Mouse (Mus musculus) left cerebral cortex, postnatal 10 days (tissue): ENCODE results near the gene Fxr2. TPM values are rescaled to one million over a fixed set of nuclear protein-coding genes. Genes with fewer than 3 reads are reported as not detected.
A peak's percentile ranks its signal among the peaks of the same experiment; 100 is the strongest.
"Not testable (repeated sequence)": the region's sequence is repeated elsewhere in the genome, so short reads cannot be mapped to it uniquely, and the experiment has no call there.

Experiments
- DNase-seq, 2 experiments: peaks; one replicate each; pipeline ENCODE4 v3.0.0; 2021 to 2022; ENCODE audit warnings: low spot score in 2 of 2, mixed read lengths in 1 of 2; ENCODE audit errors: extremely low spot score in 1 of 2
- intact Hi-C: fragments of 180-260 bp; cut with DNase I; formaldehyde crosslinking; loops from one replicate; pipeline ENCODE4 v1.15.1; 2025
- microRNA-seq: library from miRNA; unstranded; fragments of <30 nt; microRNA quantifications from one replicate; pipeline ENCODE4 v1.2.0, GENCODE M21; 2022
- total RNA-seq, 2 experiments: library from RNA; stranded (reverse); gene quantifications; 2 replicates each; pipeline ENCODE4 v1.2.3; 2021

The Fxr2 gene
- total RNA-seq, 2 experiments from 2014 or later = 92.0 to 99.4 TPM

DNA sequence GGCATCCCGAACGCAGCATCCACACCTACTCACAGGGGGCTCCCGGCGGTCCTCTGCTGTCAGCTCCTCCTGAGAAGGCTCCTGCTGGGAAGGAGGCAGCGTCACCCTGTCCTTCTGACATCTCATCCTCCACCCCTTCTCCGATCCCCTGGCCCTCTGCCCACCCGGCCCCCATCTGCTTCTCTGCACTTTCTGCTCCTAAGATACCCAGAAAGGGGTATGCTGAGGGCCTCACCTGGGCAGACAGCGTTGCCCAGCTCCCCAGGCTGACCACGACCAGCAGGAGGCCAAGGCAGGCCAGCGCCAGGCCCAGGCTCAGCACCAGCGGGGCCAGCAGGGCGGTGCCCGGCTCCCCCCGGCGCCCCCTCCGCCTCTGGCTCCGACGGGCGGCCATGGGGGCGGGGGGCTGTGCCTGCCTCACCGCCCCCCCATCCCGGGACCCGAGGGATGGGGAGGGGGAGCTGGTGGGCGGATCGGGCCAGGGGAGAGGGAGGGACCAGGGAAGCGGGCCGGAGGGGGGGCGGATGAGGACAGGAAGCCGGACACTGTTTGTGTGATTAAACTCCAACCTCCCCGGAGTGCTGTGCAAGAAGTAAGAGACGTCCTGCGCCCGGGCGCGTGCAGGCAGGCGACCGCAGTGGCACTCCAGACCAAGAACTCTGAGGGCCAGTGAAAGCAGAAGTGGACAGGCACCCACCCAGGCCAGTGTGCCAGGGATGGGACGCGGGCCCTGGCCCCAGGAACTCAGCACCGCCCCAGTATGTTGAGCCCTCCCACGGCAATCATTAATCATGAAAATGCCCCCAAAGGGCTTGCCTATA lies 62.8 kb downstream of the Fxr2 start, which contains the start of the genes Tnfsf12 and Tnfsfm13:
Gene Tnfsf12 (minus strand): TSS at position 489 of the 821 bp plus-strand sequence.
Gene Tnfsfm13 (minus strand): TSS at position 738 of the 821 bp plus-strand sequence.
- DNase-seq = peak in 1 of 2 experiments; percentile 87
- intact Hi-C loops = no loop called here

- intact Hi-C loops = no loop called here
- DNase-seq = no peak
Measured at GRCm38 (mm10) chr11:69697396-69697795, 64.6 kb downstream of the Fxr2 start.

DNA sequence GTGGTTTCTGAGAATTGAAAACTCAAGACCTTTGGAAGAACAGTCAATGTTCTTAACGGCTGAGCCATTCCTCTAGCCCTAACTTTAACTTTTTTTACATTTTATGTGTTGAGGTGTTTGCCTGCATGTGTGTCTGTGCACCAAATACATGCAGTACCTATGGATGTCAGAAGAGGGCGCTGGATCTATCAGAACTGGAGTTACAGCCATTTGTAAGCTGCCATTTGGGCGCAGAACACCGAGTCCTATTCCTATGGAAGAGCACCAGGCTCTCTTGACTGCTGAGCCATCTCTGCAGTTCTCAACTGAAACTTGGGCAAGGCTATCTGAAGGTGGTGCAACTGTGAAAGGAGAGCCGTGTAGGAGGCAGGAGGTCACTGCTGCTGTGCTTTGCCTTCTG lies 65.8 kb downstream of the Fxr2 start:
- intact Hi-C loops = no loop called here
- no peak for DNase-seq

DNA sequence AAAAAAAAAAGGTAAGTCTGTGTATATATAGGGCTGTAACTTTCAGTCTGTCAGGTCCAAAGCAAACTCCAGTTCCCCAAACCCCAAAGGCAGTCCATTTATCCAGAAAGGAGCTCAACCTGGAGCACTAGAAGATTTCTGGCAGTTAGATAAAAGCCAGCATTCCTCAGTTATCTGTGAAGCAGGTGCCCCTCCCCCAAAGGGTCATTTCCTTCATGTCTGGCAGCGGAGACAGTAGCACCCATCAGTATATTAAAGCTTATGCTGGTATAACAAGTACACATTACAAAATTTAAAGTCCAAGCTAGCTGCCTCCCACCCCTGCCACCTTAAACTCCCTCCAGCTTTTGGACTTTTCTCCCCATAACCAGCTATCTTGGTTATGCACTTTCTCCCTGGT lies 66.8 kb downstream of the Fxr2 start:
- intact Hi-C loops = no loop called here
- DNase-seq = no peak

GRCm38 (mm10) chr11:69702886-69703285 lies 70.1 kb downstream of the Fxr2 start:
- intact Hi-C loops, DNase-seq: not testable (repeated sequence)

Small RNA genes within 50 kb of the gene (microRNA-seq; reads per million reads assigned to microRNA genes)
- gene Mir1934 = 4.6 reads per million, percentile 16 among the genes with 10 or more reads in this experiment
- not detected for gene Mir467f

Other genes starting within 250 kb of the Fxr2 start
- 10 to 100 TPM; 84.2 to 85.7 TPM for gene Naa38, start 237.5 kb upstream of the Fxr2 start, total RNA-seq
- 10 to 100 TPM; 37.9 to 39.8 TPM for gene Cyb5d1, start 237.4 kb upstream of the Fxr2 start, total RNA-seq
- gene Tmem88, start 234.8 kb upstream of the Fxr2 start, total RNA-seq = 1 to 10 TPM; 2.8 to 3.0 TPM
- gene Kdm6b, start 219.3 kb upstream of the Fxr2 start, total RNA-seq = 10 to 100 TPM; 42.7 to 43.9 TPM
- 1 to 10 TPM; 4.2 to 5.7 TPM for gene Dnah2, start 83.9 kb upstream of the Fxr2 start, total RNA-seq
- 100 to 1,000 TPM; 147 to 154 TPM for gene Efnb3, start 72.8 kb upstream of the Fxr2 start, total RNA-seq
- 1 to 10 TPM; 6.3 to 7.6 TPM for gene Wrap53, start 52.7 kb upstream of the Fxr2 start, total RNA-seq
- 10 to 100 TPM; 20.5 to 26.1 TPM for gene Trp53, start 52.6 kb upstream of the Fxr2 start, total RNA-seq
- 100 to 1,000 TPM; 395 to 416 TPM for gene Atp1b2, start 27.0 kb upstream of the Fxr2 start, total RNA-seq
- not detected for gene Shbg, start 15.1 kb upstream of the Fxr2 start, total RNA-seq
- 10 to 100 TPM; 12.7 to 15.2 TPM for gene Sat2, start 11.0 kb upstream of the Fxr2 start, total RNA-seq
- not detected for gene Sox15, start 22.3 kb downstream of the Fxr2 start, total RNA-seq
- gene Mpdu1, start 29.7 kb downstream of the Fxr2 start, total RNA-seq = 10 to 100 TPM; 87.3 to 95.6 TPM
- gene Cd68, start 33.2 kb downstream of the Fxr2 start, total RNA-seq = 10 to 100 TPM; 11.6 to 12.2 TPM
- gene Eif4a1, start 39.4 kb downstream of the Fxr2 start, total RNA-seq = 100 to 1,000 TPM; 455 to 466 TPM
- gene Senp3, start 49.1 kb downstream of the Fxr2 start, total RNA-seq = 100 to 1,000 TPM in 1 of 2 experiments, 10 to 100 TPM in 1; 96.9 to 103 TPM
- 1 to 10 TPM in 1 of 2 experiments, under 1 TPM in 1; 0.39 to 1.6 TPM for gene Tnfsf13, start 52.8 kb downstream of the Fxr2 start, total RNA-seq
- 1 to 10 TPM; 7.4 TPM for gene Tnfsf12, start 62.9 kb downstream of the Fxr2 start, total RNA-seq
- gene Tnfsfm13, start 63.1 kb downstream of the Fxr2 start, total RNA-seq = 1 to 10 TPM in 1 of 2 experiments, under 1 TPM in 1; 0.81 to 1.5 TPM
- gene Polr2a, start 125.6 kb downstream of the Fxr2 start, total RNA-seq = 10 to 100 TPM; 52.1 to 52.9 TPM
- not detected for gene Slc35g3, start 129.0 kb downstream of the Fxr2 start, total RNA-seq
- 10 to 100 TPM; 57.1 to 67.6 TPM for gene Zbtb4, start 132.9 kb downstream of the Fxr2 start, total RNA-seq
- 1 to 10 TPM in 1 of 2 experiments, under 1 TPM in 1; 0.95 to 1.2 TPM for gene Chrnb1, start 163.0 kb downstream of the Fxr2 start, total RNA-seq
- 10 to 100 TPM; 20.0 to 21.5 TPM for gene Fgf11, start 168.9 kb downstream of the Fxr2 start, total RNA-seq
- gene Tmem102, start 172.6 kb downstream of the Fxr2 start, total RNA-seq = not detected
- gene Gm39566, start 182.3 kb downstream of the Fxr2 start, total RNA-seq = not detected
- not detected for gene Spem2, start 185.5 kb downstream of the Fxr2 start, total RNA-seq
- under 1 TPM; 0.45 to 0.57 TPM for gene Spem1, start 189.2 kb downstream of the Fxr2 start, total RNA-seq
- gene Nlgn2, start 204.8 kb downstream of the Fxr2 start, total RNA-seq = 100 to 1,000 TPM; 268 to 274 TPM
- 100 to 1,000 TPM; 151 to 159 TPM for gene Tmem256, start 205.5 kb downstream of the Fxr2 start, total RNA-seq
- gene Plscr3, start 213.4 kb downstream of the Fxr2 start, total RNA-seq = 10 to 100 TPM; 28.4 to 32.2 TPM
- under 1 TPM; 0.11 to 0.14 TPM for gene Tnk1, start 225.7 kb downstream of the Fxr2 start, total RNA-seq
- not detected for gene Tmem95, start 245.0 kb downstream of the Fxr2 start, total RNA-seq
- gene Kctd11, start 248.4 kb downstream of the Fxr2 start, total RNA-seq = under 1 TPM; 0.57 to 0.62 TPM